Mouse (Mus musculus) liver, embryonic 14.5 days (tissue): ENCODE measurements around the gene Gclc.

Experiments used
- CTCF ChIP-seq: IDR thresholded peaks from 2 replicates; pipeline ENCODE4 v1.5.1; 2016; ENCODE audit warnings: antibody characterized with exemption, low read depth, control low read depth
- EP300 ChIP-seq: IDR thresholded peaks from 2 replicates; pipeline ENCODE4 v1.6.1; 2016; ENCODE audit warnings: antibody characterized with exemption, low read depth

- TF ChIP-seq CTCF: no peak
- TF ChIP-seq EP300: no peak
These were observed 27.9 kb downstream of the Gclc start for GRCm38 (mm10) chr9:77782201-77782600.
